Mouse (Mus musculus) adrenal gland (tissue): ENCODE measurements around the gene Fam185a.

Experiments
- intact Hi-C: fragments of 180-260 bp; cut with DNase I; formaldehyde crosslinking; loops from one replicate; pipeline ENCODE4 v1.15.1; 2025

Fam185a gene

GRCm38 (mm10) chr5:21529110-21529720 is 104.5 kb downstream of the Fam185a start:
- intact Hi-C loops = no loop called here
